Mouse (Mus musculus) thymus, adult 2 months (tissue): ENCODE measurements around the gene Pidd1.

Source experiments
- CTCF ChIP-seq: fragments of 200-500 bp; IDR thresholded peaks from 2 replicates; pipeline ENCODE4 v1.5.1; 2012; ENCODE audit warnings: mild to moderate bottlenecking, control low read depth, low read length, moderate library complexity, borderline replicate concordance; ENCODE audit not compliant: control insufficient read depth, poor library complexity, insufficient read depth; ENCODE audit errors: extremely low read depth
- POLR2A ChIP-seq: fragments of 200-500 bp; IDR thresholded peaks from 2 replicates; pipeline ENCODE4 v1.6.1; 2012; ENCODE audit warnings: mild to moderate bottlenecking, low read length, control low read depth, moderate library complexity; ENCODE audit not compliant: control insufficient read depth, poor library complexity, insufficient read depth; ENCODE audit errors: extremely low read depth

DNA sequence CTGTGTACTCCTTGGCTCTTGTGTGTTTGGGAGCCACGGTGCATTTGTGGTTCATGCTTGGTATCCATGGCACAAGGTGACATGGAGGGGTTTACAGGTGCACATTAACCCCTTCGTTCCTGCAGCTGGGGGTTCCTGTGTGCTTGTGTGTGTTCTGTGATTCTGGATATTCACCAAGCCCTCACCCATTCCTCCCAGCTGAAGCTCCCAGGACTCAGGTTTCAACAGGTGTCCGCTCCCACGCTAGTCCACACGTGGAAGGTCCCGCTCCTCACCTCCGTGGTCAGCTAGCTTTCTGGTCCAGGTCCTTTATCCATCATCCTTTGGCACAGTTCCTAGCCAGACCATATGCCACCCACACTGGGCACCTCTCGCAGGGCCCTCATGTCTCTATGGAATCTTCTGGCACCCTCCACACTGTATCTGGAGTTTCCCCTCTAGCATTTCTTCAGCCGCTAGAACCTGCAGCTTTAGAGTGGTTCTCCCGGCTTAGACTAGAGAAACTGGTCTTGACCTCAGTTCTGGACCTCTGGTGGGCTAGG lies 22.9 kb upstream of the Pidd1 start:
- TF ChIP-seq POLR2A (no peak), CTCF (no peak)
